Comparison of ENCODE assay signal across 23 mouse cellular contexts in genomic region chr11:100727201-100727600, GRCm38 (mm10). TPM values are rescaled to one million over a fixed set of nuclear protein-coding genes. Genes with fewer than 3 reads are reported as not detected.
DNase-seq lines count a peak whose midpoint lies in the region; ATAC-seq and TF ChIP-seq lines count a peak whose summit lies in the region.
"Had no signal": no experiment of that assay in that cellular context is flagged by ENCODE, and none has a peak within 500 bp of the region (broad histone marks: within the 10 kb centered on the region; RNA-seq: fewer than 3 reads in every experiment).

No protein-coding gene starts in this region.

- no peak for DNase-seq in gastrocnemius, adult 2 months
- DNase-seq in gastrocnemius, adult 8-10 months (ENCODE audit: low spot score in 2 of 2), result no peak
- peak; percentile 51 for DNase-seq in kidney, adult 18-20 months
- DNase-seq in kidney, postnatal 10 days, result no peak
- DNase-seq in liver, adult 2 months (ENCODE audit: extremely low read depth, low read depth, low spot score), result peak; percentile 40
- DNase-seq in liver, embryonic 11.5 days (ENCODE audit: low spot score), result no peak
- DNase-seq in adrenal gland, postnatal 25 days, result no peak
- DNase-seq: adrenal gland, adult 8-10 months; B cell, adult 2 months; cerebellum, adult 11-12 months; cerebellum, adult 9-10 months; cerebellum, postnatal 25 days; gastrocnemius, postnatal 14 days; heart, postnatal 36 days had no signal

- WGBS in liver, adult 2 months, result 85% methylated on average over 3 of the region's 3 CpGs
- 93% methylated on average over 3 of the region's 3 CpGs for WGBS in liver, embryonic 11.5 days

- peaks cover 42% of the 10 kb centered on the region for H3K79me2 ChIP-seq in liver, adult 2 months (ENCODE audit: control insufficient read depth, insufficient read depth, low read length)

- H3K4me3 ChIP-seq in gastrocnemius, adult 2 months, result no peak overlapping the region
- H3K4me3 ChIP-seq in liver, adult 2 months (ENCODE audit: insufficient read depth, low read depth, low read length), result no peak overlapping the region
- no peak overlapping the region for H3K4me3 ChIP-seq in liver, embryonic 11.5 days (ENCODE audit: low read depth, low read length)
- H3K4me3 ChIP-seq: embryonic facial prominence, embryonic 12.5 days; forebrain, embryonic 15.5 days; heart, embryonic 13.5 days had no signal

- peaks cover 28% of the 10 kb centered on the region for H3K4me1 ChIP-seq in liver, adult 2 months (ENCODE audit: control insufficient read depth, insufficient read depth, low read length)
- H3K4me1 ChIP-seq in liver, embryonic 11.5 days (replicated peaks; ENCODE audit: control insufficient read depth, insufficient read depth, low read length), result peaks cover 45% of the 10 kb centered on the region
- H3K4me1 ChIP-seq: forebrain, embryonic 15.5 days had no signal

- H3K9me3 ChIP-seq in liver, embryonic 11.5 days (ENCODE audit: control insufficient read depth, low read length), result no peaks in the 10 kb centered on the region
- H3K9me3 ChIP-seq: embryonic facial prominence, embryonic 12.5 days; forebrain, embryonic 15.5 days; G1E; heart, embryonic 13.5 days had no signal

- H3K4me2 ChIP-seq in liver, embryonic 11.5 days, result no peak overlapping the region
- H3K4me2 ChIP-seq: embryonic facial prominence, embryonic 12.5 days; forebrain, embryonic 15.5 days; heart, embryonic 13.5 days had no signal

- no peak for TF ChIP-seq CTCF in gastrocnemius, adult 2 months (IDR thresholded peaks at IDR 0.05)
- no peak for TF ChIP-seq CTCF in liver, adult 2 months (IDR thresholded peaks at IDR 0.05; ENCODE audit: low read depth, low read length)

- TF ChIP-seq POLR2A in liver, adult 2 months (IDR thresholded peaks at IDR 0.05; ENCODE audit: extremely low read depth, insufficient read depth, low read length), result no peak

- H3K36me3 ChIP-seq in liver, adult 2 months (ENCODE audit: control insufficient read depth, insufficient read depth, low read length), result 0 out of 2 replicates have a peak, but pooled peaks cover 2% of the 10 kb centered on the region
- peaks cover 9% of the 10 kb centered on the region; the same call in 1 of the 2 replicates for H3K36me3 ChIP-seq in liver, embryonic 11.5 days (ENCODE audit: control insufficient read depth, insufficient read depth, low read length)

- H3K9ac ChIP-seq in liver, adult 2 months (ENCODE audit: low read depth, low read length), result no peak overlapping the region
- H3K9ac ChIP-seq in liver, embryonic 11.5 days (ENCODE audit: low read depth, low read length), result no peak overlapping the region
- H3K9ac ChIP-seq: embryonic facial prominence, embryonic 12.5 days; forebrain, embryonic 15.5 days; heart, embryonic 13.5 days had no signal

- no peak for ATAC-seq in liver, embryonic 11.5 days (replicated peaks; ENCODE audit: low FRiP score)
- ATAC-seq: CD4-positive, CD25-positive, alpha-beta regulatory T cell, adult 4 months; forebrain, embryonic 15.5 days; hindbrain, embryonic 16.5 days had no signal

- no peaks in the 10 kb centered on the region for H3K27me3 ChIP-seq in liver, adult 2 months (ENCODE audit: control insufficient read depth, insufficient read depth, low read length)
- no peaks in the 10 kb centered on the region for H3K27me3 ChIP-seq in liver, embryonic 11.5 days (replicated peaks; ENCODE audit: control insufficient read depth, insufficient read depth, low read length)
- H3K27me3 ChIP-seq: embryonic facial prominence, embryonic 12.5 days; forebrain, embryonic 15.5 days; heart, embryonic 13.5 days had no signal

- intact Hi-C loops in gastrocnemius, adult 2 months (cut with DNase I), result no loop called here

- H3K27ac ChIP-seq in gastrocnemius, adult 2 months, result peak overlapping the region; percentile 85
- H3K27ac ChIP-seq in liver, adult 2 months (replicated peaks; ENCODE audit: insufficient read depth, low read depth, low read length), result no peak overlapping the region
- H3K27ac ChIP-seq in liver, embryonic 11.5 days (ENCODE audit: low read depth, low read length), result no peak overlapping the region
- H3K27ac ChIP-seq: embryonic facial prominence, embryonic 12.5 days; forebrain, embryonic 15.5 days; heart, embryonic 13.5 days had no signal

RNA-seq across cellular contexts. Expression of gene Rab5c, which starts 10.8 kb away (rescaled TPM):
- total RNA-seq in gastrocnemius, adult 2 months (2021), result 10 to 100 TPM; 37.6 to 40.9 TPM
- 10 to 100 TPM; 41.4 to 50.9 (median 42.2) TPM for total RNA-seq in gastrocnemius, adult 8-10 months (2022)
- 70.8 and 71.3 TPM in 2 replicates for total RNA-seq in liver, adult 2 months (2014; rRNA removed)
- 140 and 149 TPM in 2 replicates for polyA plus RNA-seq in liver, adult 2 months (2012; rRNA removed)
- polyA plus RNA-seq in liver, embryonic 11.5 days (2014; fragmentation: Nextera tagmentation; extraction: Ambion mirVana), result 51.2 TPM in 2 replicates
- 160 and 171 TPM in 2 replicates for total RNA-seq in adrenal gland, postnatal 25 days (2021)

RNA-seq across cellular contexts. Expression of gene Hspb9, which starts 13.6 kb away (rescaled TPM):
- not detected for total RNA-seq in gastrocnemius, adult 2 months (2021)
- total RNA-seq in gastrocnemius, adult 8-10 months (2022), result not detected
- total RNA-seq in liver, adult 2 months (2014; rRNA removed), result not detected in 2 replicates
- not detected in 2 replicates for polyA plus RNA-seq in liver, adult 2 months (2012; rRNA removed)
- polyA plus RNA-seq in liver, embryonic 11.5 days (2014; fragmentation: Nextera tagmentation; extraction: Ambion mirVana), result 0.27 and 0.30 TPM in 2 replicates
- total RNA-seq in adrenal gland, postnatal 25 days (2021), result not detected in 2 replicates
- total RNA-seq: gastrocnemius, postnatal 14 days had no signal
- polyA plus RNA-seq: brain, embryonic 14.5 days; embryonic facial prominence, embryonic 12.5 days; heart, postnatal 0 days had no signal

RNA-seq across cellular contexts. Expression of gene Kat2a, which starts 14.9 kb away (rescaled TPM):
- total RNA-seq in gastrocnemius, adult 2 months (2021), result 10 to 100 TPM; 11.9 to 12.1 TPM
- total RNA-seq in gastrocnemius, adult 8-10 months (2022), result 10 to 100 TPM in 2 of 4 experiments, 1 to 10 TPM in 2; 9.0 to 11.1 (median 10.1) TPM
- 3.3 and 4.9 TPM in 2 replicates for total RNA-seq in liver, adult 2 months (2014; rRNA removed)
- polyA plus RNA-seq in liver, adult 2 months (2012; rRNA removed), result 16.1 and 18.9 TPM in 2 replicates
- 66.3 and 75.7 TPM in 2 replicates for polyA plus RNA-seq in liver, embryonic 11.5 days (2014; fragmentation: Nextera tagmentation; extraction: Ambion mirVana)
- total RNA-seq in adrenal gland, postnatal 25 days (2021), result 52.2 and 53.5 TPM in 2 replicates

RNA-seq across cellular contexts. Expression of gene Dhx58, which starts 23.1 kb away (rescaled TPM):
- under 1 TPM; 0.38 to 0.39 TPM for total RNA-seq in gastrocnemius, adult 2 months (2021)
- total RNA-seq in gastrocnemius, adult 8-10 months (2022), result under 1 TPM; 0.27 to 0.70 (median 0.28) TPM
- 8.1 and 11.9 TPM in 2 replicates for total RNA-seq in liver, adult 2 months (2014; rRNA removed)
- 9.2 and 16.3 TPM in 2 replicates for polyA plus RNA-seq in liver, adult 2 months (2012; rRNA removed)
- polyA plus RNA-seq in liver, embryonic 11.5 days (2014; fragmentation: Nextera tagmentation; extraction: Ambion mirVana), result 2.5 and 3.7 TPM in 2 replicates
- total RNA-seq in adrenal gland, postnatal 25 days (2021), result 47.4 and 63.8 TPM in 2 replicates

RNA-seq across cellular contexts. Expression of gene Kcnh4, which starts 32.5 kb away (rescaled TPM):
- not detected for total RNA-seq in gastrocnemius, adult 2 months (2021)
- not detected for total RNA-seq in gastrocnemius, adult 8-10 months (2022)
- not detected in 2 replicates for total RNA-seq in liver, adult 2 months (2014; rRNA removed)
- polyA plus RNA-seq in liver, adult 2 months (2012; rRNA removed), result not detected in 2 replicates
- polyA plus RNA-seq in liver, embryonic 11.5 days (2014; fragmentation: Nextera tagmentation; extraction: Ambion mirVana), result not detected in 2 replicates
- total RNA-seq in adrenal gland, postnatal 25 days (2021), result 0.21 TPM in 1 of 2 replicates, not detected in the other
- total RNA-seq: G1E; gastrocnemius, postnatal 14 days; heart, adult 8-10 months; heart, postnatal 36 days had no signal
- polyA plus RNA-seq: CD4-positive, CD25-positive, alpha-beta regulatory T cell, adult 4 months; G1E; heart, embryonic 13.5 days; heart, postnatal 0 days had no signal

Comparison
In these comparisons a context has a peak if more than half of its experiments do, and no peak if none do; other contexts are left out.
1. DNase-seq: peak in kidney, adult 18-20 months (single experiment) and liver, adult 2 months (single experiment); none in gastrocnemius, adult 2 months (single experiment), gastrocnemius, adult 8-10 months (0 of 2), kidney, postnatal 10 days (single experiment), liver, embryonic 11.5 days (single experiment) and adrenal gland, postnatal 25 days (single experiment).